In the genomic region with DNA sequence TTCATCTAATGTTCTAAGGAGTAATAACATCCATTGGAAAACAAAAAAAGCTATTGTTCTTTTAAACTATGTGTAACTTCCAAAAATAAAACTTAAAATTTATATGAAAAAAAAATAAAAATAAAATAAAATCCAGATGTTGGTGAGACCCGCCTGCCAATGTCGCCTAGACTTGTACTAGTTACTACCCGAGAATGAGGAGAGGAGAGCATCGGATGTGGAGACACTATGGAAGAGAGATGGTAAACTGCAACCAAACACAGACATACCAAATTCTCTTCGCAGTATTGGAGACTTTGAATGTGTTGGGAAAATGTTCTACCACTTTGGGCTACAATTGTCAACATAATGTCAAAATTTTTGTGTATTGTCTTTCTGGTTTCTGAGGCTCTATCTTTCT, we compare ENCODE assay signal across 20 mouse cellular contexts. TPM values are rescaled to one million over a fixed set of nuclear protein-coding genes. Genes with fewer than 3 reads are reported as not detected.
DNase-seq lines count a peak whose midpoint lies in the region; ATAC-seq and TF ChIP-seq lines count a peak whose summit lies in the region.
"Had no signal": no experiment of that assay in that cellular context is flagged by ENCODE, and none has a peak within 500 bp of the region (broad histone marks: within the 10 kb centered on the region; RNA-seq: fewer than 3 reads in every experiment).

No protein-coding gene starts in this region.

- TF ChIP-seq CTCF in gastrocnemius, adult 2 months (IDR thresholded peaks at IDR 0.05), result no peak
- no peak for TF ChIP-seq CTCF in E14TG2a.4 (conservative IDR thresholded peaks at IDR 0.05; ENCODE audit: low read length)

- peaks cover 16% of the 10 kb centered on the region for H3K4me1 ChIP-seq in kidney, embryonic 14.5 days (ENCODE audit: control insufficient read depth, insufficient read depth, low read length)
- peaks cover 35% of the 10 kb centered on the region for H3K4me1 ChIP-seq in E14TG2a.4 (replicated peaks; ENCODE audit: low read depth, low read length)

- H3ac ChIP-seq in myocyte (ENCODE audit: control insufficient read depth, insufficient read length), result no peak overlapping the region

- H3K4me3 ChIP-seq in gastrocnemius, adult 2 months, result peak overlapping the region; percentile 51; the same call in 1 of the 2 replicates
- no peak overlapping the region for H3K4me3 ChIP-seq in kidney, embryonic 14.5 days (ENCODE audit: low read length)
- H3K4me3 ChIP-seq in E14TG2a.4 (replicated peaks; ENCODE audit: low read length) (peak overlapping the region; percentile 23; the same call in 1 of the 2 replicates), myocyte (peak overlapping the region; percentile 24)
- H3K4me3 ChIP-seq: heart, embryonic 13.5 days; liver, embryonic 12.5 days; midbrain, embryonic 12.5 days had no signal

- H3K4me2 ChIP-seq in kidney, embryonic 14.5 days (replicated peaks; ENCODE audit: low read depth, low read length), result no peak overlapping the region
- peak overlapping the region; percentile 98 for H3K4me2 ChIP-seq in myocyte (ENCODE audit: low read depth)
- H3K4me2 ChIP-seq: liver, embryonic 12.5 days had no signal

- DNase-seq in gastrocnemius, adult 2 months, result no peak
- no peak for DNase-seq in gastrocnemius, postnatal 25 days
- no peak for DNase-seq in kidney, adult 11 months
- DNase-seq in left cerebral cortex, adult 9 months (ENCODE audit: low spot score in 2 of 2), result no peak
- DNase-seq: gastrocnemius, postnatal 14 days; kidney, postnatal 4 days; left cerebral cortex, postnatal 4 days; liver, postnatal 0 days; lung, postnatal 36 days; spleen, adult 18-20 months; thymus, postnatal 4 days had no signal

- no peaks in the 10 kb centered on the region for H3K79me2 ChIP-seq in myocyte (ENCODE audit: control insufficient read depth, insufficient read depth)

- H3K9ac ChIP-seq in kidney, embryonic 14.5 days (ENCODE audit: low read depth, low read length), result no peak overlapping the region
- H3K9ac ChIP-seq: liver, embryonic 12.5 days; liver, postnatal 0 days; midbrain, embryonic 12.5 days had no signal

- no peak for TF ChIP-seq POLR2A in myocyte (IDR thresholded peaks at IDR 0.05; ENCODE audit: insufficient read length, low read depth)

- peak overlapping the region; percentile 74 for H3K27ac ChIP-seq in gastrocnemius, adult 2 months
- peak overlapping the region; percentile 59; the same call in 1 of the 2 replicates for H3K27ac ChIP-seq in kidney, embryonic 14.5 days (ENCODE audit: low read depth, low read length)
- H3K27ac ChIP-seq: hindbrain, embryonic 10.5 days; liver, embryonic 12.5 days; midbrain, embryonic 12.5 days had no signal

- H3K27me3 ChIP-seq in kidney, embryonic 14.5 days (ENCODE audit: control insufficient read depth, insufficient read depth, low read length), result no peaks in the 10 kb centered on the region
- H3K27me3 ChIP-seq in E14TG2a.4 (ENCODE audit: insufficient read depth, low read length), result peaks cover 47% of the 10 kb centered on the region
- no peaks in the 10 kb centered on the region for H3K27me3 ChIP-seq in myocyte (ENCODE audit: control insufficient read depth, insufficient read depth, insufficient read length)
- H3K27me3 ChIP-seq: heart, embryonic 13.5 days had no signal

- 62% methylated on average over 5 of the region's 5 CpGs for WGBS in kidney, embryonic 14.5 days

- intact Hi-C loops in gastrocnemius, adult 2 months (cut with DNase I), result loop anchor here (5.0 kb wide), 1 partner anchor 39 kb away; the partner anchor contains the start of gene Dock7

- ATAC-seq in kidney, embryonic 14.5 days (ENCODE audit: low FRiP score, low TSS enrichment), result no peak
- ATAC-seq: hindbrain, embryonic 16.5 days; intestine, embryonic 16.5 days; liver, embryonic 12.5 days; liver, postnatal 0 days had no signal

- H3K9me3 ChIP-seq in kidney, embryonic 14.5 days (ENCODE audit: control insufficient read depth, low read length), result no peaks in the 10 kb centered on the region
- H3K9me3 ChIP-seq in E14TG2a.4 (ENCODE audit: low read length), result no peaks in the 10 kb centered on the region
- H3K9me3 ChIP-seq: heart, embryonic 13.5 days; hindbrain, embryonic 10.5 days; liver, embryonic 12.5 days; midbrain, embryonic 12.5 days had no signal

- no peaks in the 10 kb centered on the region for H3K36me3 ChIP-seq in kidney, embryonic 14.5 days (ENCODE audit: control insufficient read depth, insufficient read depth, low read length)
- H3K36me3 ChIP-seq in E14TG2a.4 (ENCODE audit: insufficient read depth, low read length) (no peaks in the 10 kb centered on the region), myocyte (ENCODE audit: control insufficient read depth, insufficient read depth) (no peaks in the 10 kb centered on the region)
- H3K36me3 ChIP-seq: heart, embryonic 13.5 days; hindbrain, embryonic 10.5 days; liver, embryonic 12.5 days; midbrain, embryonic 12.5 days had no signal

TF ChIP-seq in myocyte, 11 proteins besides CTCF, POLR2A, EP300 and RAD21:
- no peak for TF ChIP-seq SRF (IDR thresholded peaks at IDR 0.05; ENCODE audit: control insufficient read depth, insufficient read length, low read depth)
- TF ChIP-seq MYOG (IDR thresholded peaks at IDR 0.05; ENCODE audit: control insufficient read depth in 1 of 3, insufficient read depth in 1 of 3, insufficient read length in 2 of 3, low read depth in 2 of 3), result no peak
- TF ChIP-seq TCF3 (IDR thresholded peaks at IDR 0.05; ENCODE audit: insufficient read length, low read depth), result no peak
- no peak for TF ChIP-seq MYOD1 (IDR thresholded peaks at IDR 0.05; ENCODE audit: control insufficient read depth in 1 of 3, insufficient read length in 2 of 3, low read depth in 2 of 3)
- TF ChIP-seq REST (IDR thresholded peaks at IDR 0.05; ENCODE audit: insufficient read depth, insufficient read length), result no peak
- TF ChIP-seq CEBPB (IDR thresholded peaks at IDR 0.05; ENCODE audit: insufficient read depth, poor library complexity, severe bottlenecking), result no peak
- TF ChIP-seq MAX (IDR thresholded peaks at IDR 0.05; ENCODE audit: low read depth), result no peak
- TF ChIP-seq E2F4 (IDR thresholded peaks at IDR 0.05; ENCODE audit: insufficient read depth), result no peak
- TF ChIP-seq USF1 (IDR thresholded peaks at IDR 0.05; ENCODE audit: low read depth), result no peak
- no peak for TF ChIP-seq TCF12 (IDR thresholded peaks at IDR 0.05; ENCODE audit: insufficient read depth, poor library complexity, severe bottlenecking)
- TF ChIP-seq POLR2AphosphoS2 (IDR thresholded peaks at IDR 0.05; ENCODE audit: insufficient read length, low read depth), result no peak
TF ChIP-seq in myocyte: peak in this region for 0.

RNA-seq across cellular contexts. Expression of gene Atg4c, which starts 32.8 kb away (rescaled TPM):
- total RNA-seq in gastrocnemius, adult 2 months (2021), result 1 to 10 TPM; 7.3 to 8.0 TPM
- total RNA-seq in gastrocnemius, postnatal 25 days (2021), result 1 to 10 TPM; 4.3 to 4.5 TPM
- polyA plus RNA-seq in kidney, embryonic 14.5 days (2014; fragmentation: Nextera tagmentation; extraction: Ambion mirVana), result 6.7 and 16.2 TPM in 2 replicates
- 3.5 TPM for polyA plus RNA-seq in myocyte (2012; fragmentation: generic; extraction: Trizol)

RNA-seq across cellular contexts. Expression of gene Dock7, which starts 40.2 kb away (rescaled TPM):
- 1 to 10 TPM; 6.4 to 9.1 TPM for total RNA-seq in gastrocnemius, adult 2 months (2021)
- total RNA-seq in gastrocnemius, postnatal 25 days (2021), result 1 to 10 TPM; 8.2 to 9.6 TPM
- 63.1 and 84.5 TPM in 2 replicates for polyA plus RNA-seq in kidney, embryonic 14.5 days (2014; fragmentation: Nextera tagmentation; extraction: Ambion mirVana)
- 24.7 TPM for polyA plus RNA-seq in myocyte (2012; fragmentation: generic; extraction: Trizol)
